Mouse (Mus musculus): ENCODE measurements around the gene Plcxd2.

Plcxd2 gene

DNA sequence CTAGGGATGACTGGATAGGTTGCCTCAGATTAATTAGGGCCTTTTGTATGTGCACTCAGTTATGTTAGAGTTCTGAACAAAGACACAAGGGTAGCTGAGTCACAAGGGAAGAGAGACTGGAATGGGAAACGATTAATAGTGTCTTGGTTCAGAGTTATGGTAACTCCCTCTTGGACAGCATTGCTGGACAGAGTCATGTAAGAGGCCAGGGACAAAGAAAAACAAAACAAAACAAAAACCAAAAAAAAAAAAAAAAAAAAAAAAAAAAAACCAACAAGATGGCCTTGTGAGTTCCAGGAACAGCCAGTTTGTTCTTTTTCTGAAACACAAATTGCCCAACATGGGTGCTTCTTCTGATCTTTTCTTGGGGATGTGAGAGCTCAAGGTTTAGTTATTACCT lies 23.8 kb downstream of the Plcxd2 start:
- DNase-seq (ENCODE audit: inconsistent ontology term): peak; percentile 94

DNA sequence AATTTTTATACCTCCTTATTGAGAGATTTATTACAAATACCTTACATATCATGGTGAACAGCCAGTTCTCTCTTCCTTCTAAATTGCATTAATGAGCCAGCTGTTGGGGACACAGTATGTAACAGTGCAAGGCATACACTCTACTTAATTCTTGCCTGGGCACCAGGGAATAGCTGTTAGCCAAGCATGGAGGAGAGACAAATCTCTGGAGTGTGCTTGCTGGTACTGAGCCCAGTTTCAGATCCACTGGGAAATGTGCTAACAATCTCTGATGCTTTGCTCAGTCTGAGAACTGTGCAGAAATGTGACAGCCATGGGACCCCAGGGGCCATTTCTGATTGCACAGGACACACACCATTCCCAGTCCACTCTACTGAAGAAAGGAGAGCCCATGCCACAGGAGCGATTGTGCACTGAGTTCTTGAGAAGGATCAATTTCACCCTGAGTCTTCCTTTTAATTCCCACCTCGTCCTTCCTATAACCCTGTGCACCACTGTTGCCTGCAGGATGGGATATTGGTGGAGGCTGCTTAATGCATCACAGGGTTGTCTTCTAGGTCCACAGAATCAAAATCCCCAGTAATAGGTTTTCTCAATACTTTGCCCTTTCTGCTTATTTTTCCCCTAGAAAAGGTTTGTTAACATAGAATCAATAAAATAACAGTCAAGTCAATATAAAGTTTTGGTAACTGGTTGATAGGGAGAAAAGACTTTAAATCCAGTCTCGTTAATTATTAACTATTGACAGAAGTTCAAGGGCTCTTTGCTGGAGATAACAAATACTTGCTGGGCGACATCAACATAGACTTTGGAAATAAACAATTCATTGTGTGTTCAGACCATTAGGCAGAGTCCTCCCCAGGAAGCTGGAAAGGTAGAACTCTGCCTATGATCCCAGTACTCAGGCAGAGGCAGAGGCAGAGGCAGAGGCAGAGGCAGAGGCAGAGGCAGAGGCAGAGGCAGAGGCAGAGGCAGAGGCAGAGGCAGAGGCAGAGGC lies 25.1 kb downstream of the Plcxd2 start:
- DNase-seq (ENCODE audit: inconsistent ontology term): peak; percentile 7

DNA sequence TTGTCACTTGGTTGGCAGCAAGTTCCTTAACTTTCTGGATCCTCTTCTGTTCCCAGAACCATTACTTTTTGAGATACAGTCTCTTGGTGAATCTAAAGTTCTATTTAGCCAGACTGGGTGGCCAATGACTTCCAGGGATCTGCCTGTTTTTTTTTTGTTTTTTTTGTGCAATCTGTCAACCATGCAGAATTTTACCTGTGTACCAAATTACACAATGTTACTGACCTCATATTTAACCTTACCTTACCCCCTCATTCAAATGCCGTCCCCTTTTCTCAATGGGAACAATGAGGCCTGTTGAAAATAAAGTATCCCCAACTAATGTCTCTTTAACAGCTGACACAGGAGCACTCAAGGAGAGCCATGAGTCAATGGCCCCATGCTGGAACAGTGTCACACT lies 33.8 kb downstream of the Plcxd2 start:
- no peak for DNase-seq (ENCODE audit: inconsistent ontology term)

DNA sequence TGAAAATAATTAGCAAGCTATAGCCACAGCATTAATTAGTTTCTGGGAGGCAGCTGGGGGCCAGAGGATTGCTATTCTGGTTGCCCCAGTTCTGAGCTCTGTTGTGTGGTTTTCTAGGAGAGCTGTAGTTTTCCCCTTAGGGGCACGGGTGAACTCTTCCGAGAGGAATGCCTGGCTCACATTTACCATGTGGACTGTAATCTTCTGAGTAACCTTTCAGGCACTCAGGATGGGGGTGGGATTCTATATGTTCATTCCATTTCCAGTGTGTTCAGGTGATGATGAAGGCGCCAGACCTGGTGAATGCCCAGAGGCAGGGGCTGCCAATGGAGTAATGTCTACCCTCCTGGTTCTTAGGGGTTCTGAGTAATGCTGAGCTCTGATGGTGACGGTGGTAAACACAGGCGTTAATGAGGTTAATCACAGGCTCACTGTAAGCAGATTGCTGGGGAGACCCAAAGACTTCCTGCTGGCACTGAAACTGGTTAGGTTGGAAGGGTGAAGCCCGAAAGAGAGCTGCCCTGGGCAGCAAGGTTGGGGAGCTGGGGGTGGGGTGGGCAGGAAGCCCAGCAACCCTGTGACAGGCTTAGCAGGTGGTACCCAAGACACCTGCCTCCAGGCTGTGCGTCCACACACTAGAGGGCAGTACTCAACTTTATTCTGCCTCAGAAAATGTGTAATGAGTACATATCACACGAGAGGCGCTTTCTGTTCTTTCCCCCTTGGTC lies 35.9 kb downstream of the Plcxd2 start:
- DNase-seq (ENCODE audit: inconsistent ontology term): peak; percentile 77

DNA sequence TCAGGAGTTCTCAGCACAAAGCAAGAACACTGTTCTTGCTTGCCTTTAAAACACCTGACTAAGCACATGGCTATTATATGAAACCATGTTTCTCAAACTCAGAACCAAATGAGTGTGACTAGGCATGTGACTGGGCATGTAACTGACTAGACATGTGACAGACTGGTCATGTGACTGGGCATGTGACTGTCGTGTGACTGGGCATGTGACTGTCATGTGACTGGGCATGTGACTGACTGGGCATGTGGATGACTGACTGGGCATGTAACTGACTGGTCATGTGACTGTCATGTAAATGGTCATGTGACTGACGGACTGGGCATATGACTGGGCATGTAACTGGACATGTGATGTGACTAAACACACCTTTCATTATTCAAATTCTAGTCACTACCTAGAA lies 39.8 kb downstream of the Plcxd2 start:
- DNase-seq (ENCODE audit: inconsistent ontology term): no peak

DNA sequence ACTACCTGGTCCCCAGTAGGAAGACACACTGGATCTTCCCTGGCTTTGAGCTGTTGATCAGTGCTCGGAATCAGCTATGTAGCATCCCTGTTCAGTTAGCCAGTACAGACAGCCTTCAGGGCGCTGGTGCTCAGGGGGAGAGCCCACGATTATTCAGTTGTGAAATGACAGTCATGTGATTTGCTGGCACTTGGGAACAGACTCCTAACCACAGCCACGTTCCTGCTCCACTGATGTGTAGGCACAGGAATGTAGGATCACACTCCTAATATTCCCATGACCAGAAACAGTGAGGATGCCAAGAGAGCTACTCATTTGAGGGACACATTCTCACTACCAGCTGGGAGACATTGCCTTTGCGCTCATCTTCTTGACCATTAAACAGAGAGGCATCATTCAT lies 41.3 kb downstream of the Plcxd2 start:
- DNase-seq (ENCODE audit: inconsistent ontology term): peak; percentile 92

DNA sequence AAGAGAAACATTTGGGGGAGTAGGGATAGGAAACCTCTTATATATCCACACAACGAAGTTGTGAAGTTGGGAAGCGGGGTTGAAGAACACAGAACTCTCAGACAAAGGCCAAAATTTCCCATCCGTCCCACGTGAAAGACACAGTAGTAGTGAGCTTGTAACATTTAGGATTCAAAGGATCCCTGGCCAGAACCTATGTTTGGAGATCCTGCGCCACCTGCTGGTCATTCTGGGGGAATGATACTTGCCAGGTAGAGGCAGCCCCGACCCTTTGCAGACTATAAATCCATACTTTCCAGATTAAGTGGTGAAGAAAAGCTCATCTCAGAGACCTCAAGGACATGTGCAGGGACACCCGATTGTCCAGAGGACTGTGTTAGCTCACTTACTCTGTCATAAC lies 42.5 kb downstream of the Plcxd2 start:
- DNase-seq (ENCODE audit: inconsistent ontology term): peak; percentile 56

DNA sequence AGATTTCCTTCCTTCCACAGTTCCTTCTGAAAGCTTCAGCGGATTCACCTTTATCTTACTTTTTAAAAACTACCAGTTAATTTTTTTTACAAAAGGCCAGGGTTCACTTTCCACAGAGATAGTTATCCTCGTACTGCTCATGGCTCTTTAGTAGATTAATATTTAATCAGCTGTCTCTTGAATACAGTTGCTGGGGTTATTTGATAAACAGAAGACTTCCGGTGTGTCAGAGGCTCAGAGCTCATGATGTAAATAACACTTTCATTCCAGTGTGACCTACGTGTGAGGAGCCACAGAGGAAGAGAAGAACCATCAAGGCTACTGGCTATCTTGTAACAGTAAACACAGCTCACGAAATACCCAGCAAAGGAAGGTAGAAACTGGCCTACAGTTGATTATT lies 43.4 kb downstream of the Plcxd2 start:
- no peak for DNase-seq (ENCODE audit: inconsistent ontology term)

DNA sequence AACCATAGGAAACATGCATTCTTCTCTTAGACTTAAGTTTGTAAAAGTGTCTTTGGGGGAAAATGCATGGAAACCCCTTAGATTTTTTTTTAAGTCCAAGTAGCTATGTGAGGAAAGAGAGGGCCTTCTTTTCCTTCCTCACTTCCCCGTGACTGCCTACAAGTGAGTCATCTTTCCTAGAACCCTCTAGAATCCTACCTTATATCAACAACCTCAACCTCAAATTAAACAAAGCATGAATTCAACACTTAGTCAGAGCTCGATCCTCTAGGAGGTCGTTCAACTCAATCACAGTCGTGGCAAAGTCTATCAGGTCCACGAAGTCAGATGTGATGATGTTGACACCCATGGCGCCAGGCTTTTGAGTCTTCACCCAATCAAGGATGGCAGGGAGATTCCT lies 45.2 kb downstream of the Plcxd2 start:
- no peak for DNase-seq (ENCODE audit: inconsistent ontology term)

DNA sequence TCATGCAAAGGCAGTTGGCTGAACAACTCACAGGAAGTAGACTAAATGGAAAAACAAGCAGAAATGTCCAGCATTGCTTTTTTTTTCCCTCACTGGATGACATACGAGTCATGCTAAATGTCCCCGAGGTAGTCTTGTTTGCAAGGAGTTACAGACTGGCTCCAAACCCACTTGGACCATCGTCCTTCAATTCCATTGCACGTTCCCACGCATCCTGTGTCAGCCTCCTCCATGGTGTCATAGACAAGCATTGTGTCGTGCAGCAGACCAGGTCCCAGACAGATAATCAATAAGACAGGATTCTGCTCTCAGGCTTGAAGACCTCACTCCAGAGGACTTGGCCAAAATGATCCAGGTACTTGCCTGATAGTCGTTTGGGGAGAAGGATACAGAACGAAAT lies 46.2 kb downstream of the Plcxd2 start:
- DNase-seq (ENCODE audit: inconsistent ontology term): no peak

DNA sequence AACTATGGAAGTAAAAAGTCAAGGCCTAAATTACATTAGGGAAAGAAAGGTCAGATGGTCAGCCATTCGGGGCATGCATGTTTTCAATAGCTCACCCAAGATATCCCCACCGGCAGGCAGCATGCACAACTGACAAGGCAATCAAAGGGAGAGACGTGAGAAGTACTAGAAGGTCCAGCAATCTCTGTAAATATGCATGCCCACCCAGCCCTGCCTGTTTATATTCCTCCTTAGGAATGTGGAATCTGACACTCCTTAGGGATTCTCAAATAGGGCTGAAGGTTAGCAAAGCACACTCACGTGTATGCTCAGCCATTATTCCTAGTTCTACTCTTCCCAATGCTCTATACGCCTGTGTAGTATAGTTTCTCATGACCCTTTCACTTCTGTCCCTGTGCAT lies 46.9 kb downstream of the Plcxd2 start:
- DNase-seq (ENCODE audit: inconsistent ontology term): no peak

DNA sequence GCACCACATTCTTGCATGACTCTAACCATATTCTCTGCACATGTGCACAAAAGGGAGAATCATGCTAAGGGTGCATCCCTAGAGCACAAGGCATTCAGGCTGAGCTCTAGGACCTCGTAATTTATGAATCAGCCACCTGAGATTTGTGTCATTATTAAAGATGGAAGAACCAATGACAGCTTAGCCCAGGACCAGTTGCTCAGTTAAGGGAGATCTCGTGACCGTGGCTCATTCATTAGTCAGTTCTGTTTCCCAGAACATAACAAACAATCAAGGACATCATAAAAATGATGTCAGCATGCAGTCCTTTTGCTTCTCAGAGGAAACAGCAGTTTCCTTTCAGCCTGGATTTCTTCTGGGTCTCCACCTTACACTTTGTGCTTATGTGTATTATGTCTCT lies 49.0 kb downstream of the Plcxd2 start:
- no peak for DNase-seq (ENCODE audit: inconsistent ontology term)

DNA sequence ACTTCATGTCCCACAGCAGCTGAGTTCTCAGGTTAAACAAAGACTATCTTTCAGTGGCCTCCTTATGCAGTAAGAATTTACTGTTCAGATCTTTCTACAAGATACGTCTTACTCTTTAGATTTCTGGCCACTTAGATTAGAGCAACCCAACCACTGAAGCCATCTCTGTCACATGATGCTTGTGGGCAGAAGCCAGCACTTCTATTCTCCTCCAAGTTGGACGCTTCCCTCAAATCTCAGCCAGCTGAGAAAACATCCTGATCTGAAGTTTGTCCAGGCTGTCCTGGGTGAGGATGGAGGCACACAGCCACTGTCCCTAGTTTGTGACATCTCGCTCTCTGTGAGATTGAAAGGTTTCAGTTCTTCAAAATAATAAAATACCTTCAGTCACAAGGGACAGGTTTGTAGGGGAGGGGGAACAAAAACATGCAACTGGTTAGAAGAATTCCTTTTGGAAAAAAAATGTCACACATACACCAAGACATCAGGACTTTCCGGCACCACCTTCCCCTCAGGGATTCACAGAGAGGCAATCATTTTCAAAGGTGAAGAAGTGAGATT lies 53.5 kb downstream of the Plcxd2 start:
- no peak for DNase-seq (ENCODE audit: inconsistent ontology term)

DNA sequence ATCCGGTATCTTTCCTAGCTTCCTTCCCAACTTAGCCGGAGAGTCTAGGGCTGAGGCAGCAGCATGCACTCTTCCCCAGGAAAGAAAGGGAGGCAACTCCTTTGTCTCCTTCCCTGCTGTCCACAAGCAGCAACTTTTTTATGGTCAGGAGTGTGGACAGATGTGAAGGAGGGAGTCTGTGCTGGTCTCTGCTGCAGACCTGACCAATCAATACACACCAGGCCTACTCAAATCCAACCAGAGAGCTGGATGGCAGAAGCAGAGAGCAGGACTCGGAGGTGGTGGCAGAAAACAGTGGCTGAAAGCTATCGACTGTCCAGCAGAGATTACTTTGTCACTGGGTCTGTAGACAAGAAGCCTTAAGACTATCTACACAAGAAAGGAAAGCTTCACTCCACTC lies 56.6 kb downstream of the Plcxd2 start, which contains the start of gene Phldb2:
Phldb2 (minus strand) TSS at position 205 of the 400 bp plus-strand sequence.
- no peak for DNase-seq (ENCODE audit: inconsistent ontology term)

DNA sequence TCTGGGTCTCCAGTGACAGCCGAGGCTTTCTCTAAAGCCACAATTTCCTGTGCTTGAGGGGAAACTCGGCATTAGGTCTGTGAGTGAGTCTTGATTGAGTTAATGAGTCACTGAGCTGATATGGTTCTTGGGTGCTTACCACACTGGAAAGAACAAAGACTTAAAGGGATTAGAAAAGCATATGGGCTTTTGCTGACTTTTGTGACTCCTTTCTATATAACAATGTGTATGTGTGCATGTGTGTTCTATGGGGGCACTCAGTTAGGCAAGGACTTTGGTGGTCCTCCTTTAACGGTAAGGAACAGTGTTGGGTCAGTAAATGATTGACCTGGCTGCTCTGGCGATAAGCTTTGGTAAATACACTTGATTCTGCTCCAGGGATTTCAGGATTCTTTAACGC lies 57.5 kb downstream of the Plcxd2 start:
- no peak for DNase-seq (ENCODE audit: inconsistent ontology term)

DNA sequence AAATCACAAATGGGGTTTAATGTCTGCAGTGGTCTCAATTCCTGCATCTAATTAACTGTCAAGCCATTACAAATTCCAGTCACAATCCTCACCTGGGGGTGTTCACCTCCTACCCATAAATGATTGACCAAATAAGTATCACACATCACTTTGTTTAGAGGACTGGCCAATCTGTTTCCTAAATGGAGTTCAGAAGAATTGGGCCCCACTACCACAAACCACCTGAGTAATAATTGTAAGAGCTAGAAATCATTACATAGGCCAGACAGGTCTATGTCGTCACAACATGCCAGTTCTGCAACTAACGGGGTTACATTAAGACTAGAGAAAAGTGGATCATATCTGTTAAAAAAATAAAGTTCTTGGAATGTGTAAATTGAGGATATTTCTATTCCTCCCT lies 58.0 kb downstream of the Plcxd2 start:
- DNase-seq (ENCODE audit: inconsistent ontology term): no peak

DNA sequence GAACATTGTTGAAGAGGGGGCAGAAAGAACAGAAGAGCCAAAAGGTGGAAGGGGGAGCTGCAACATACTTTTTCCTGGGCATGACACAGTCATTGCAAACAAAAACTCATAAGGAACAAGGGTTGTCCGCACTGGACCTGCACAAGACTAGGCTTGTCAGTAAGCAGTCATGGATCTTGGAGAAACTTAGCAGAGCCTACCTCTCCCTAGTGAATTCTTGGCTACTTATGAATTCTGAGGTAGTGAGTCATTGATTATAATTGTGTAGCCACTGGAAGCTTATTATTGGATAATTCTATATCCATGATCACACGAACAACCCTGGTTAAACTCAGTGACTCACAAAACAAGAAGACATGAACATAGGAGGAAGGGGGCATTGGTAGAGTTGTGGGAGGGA lies 63.7 kb downstream of the Plcxd2 start:
- peak; percentile 70 for DNase-seq (ENCODE audit: inconsistent ontology term)

DNA sequence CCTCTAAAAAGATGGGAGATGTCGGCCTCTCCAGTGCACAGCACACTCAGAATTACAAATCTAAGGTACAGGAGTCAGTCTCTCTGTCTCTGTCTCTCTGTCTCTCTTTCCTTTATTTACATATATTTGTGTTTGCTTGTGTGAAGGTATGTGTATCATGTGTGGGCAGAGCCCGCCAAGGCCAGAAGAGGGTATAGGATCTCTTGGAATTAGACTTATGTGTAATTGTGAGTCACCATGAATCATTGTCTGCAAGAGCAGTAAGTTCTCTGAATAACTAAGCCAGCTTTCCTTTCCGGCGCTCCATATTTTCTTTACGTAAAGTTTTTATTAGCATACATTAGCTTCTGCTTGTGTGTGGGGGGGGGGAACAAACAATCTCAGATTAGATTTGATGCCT lies 64.4 kb downstream of the Plcxd2 start:
- DNase-seq (ENCODE audit: inconsistent ontology term): no peak

DNA sequence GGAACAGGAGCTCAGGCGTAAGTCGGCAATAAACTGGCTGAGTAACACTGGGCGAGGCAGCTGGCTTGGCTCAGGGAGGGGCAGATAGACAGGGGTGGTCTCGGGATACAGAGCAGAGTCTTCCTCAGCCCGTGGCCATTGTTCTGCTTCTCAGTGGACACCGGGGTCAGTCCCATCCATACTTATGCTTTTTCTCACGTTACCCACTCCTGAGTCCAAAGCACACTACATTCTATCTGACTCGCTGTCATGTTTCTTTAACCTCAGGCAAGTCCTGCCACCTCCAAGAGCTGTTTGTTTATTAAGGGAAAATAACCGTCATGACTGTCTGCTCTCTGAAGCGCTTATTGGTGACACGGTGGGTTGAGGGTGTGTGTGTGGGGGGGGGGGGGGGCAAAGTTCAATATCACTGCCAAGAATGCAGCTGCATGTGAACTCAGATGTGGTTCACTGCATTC lies 64.8 kb downstream of the Plcxd2 start:
- no peak for DNase-seq (ENCODE audit: inconsistent ontology term)

DNA sequence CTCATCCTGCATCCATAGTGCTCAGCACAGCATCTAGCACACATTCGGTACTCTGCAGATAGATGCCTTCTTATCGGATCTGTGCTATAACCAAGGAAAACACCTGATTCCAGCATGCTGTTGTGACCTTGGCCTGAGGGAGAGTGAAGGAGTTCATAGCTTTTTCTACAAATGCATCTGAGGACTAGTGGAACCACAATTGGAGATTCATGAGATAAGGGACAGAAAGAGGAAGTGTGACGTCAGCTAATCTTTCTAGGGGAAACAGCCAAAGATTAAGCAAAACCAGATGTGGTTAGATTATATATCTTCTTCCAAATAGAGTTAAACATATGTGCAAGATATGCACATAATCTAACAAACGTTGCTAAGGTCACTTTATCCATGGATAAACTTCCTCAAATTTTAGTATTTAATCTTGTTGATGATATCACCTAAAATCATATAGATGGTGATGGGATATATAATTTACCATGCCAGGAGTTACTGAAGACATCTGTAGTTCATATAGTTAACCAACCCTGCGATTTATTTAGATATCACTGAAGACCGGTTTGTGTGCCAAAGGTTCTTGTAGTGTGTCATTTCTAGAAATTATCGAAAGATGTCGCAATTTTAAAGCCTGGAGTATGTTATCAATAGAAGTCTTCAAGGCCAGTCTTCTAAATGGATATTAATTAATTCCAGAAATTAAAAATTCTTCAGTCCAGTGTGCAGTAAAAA lies 67.7 kb downstream of the Plcxd2 start:
- no peak for DNase-seq (ENCODE audit: inconsistent ontology term)

DNA sequence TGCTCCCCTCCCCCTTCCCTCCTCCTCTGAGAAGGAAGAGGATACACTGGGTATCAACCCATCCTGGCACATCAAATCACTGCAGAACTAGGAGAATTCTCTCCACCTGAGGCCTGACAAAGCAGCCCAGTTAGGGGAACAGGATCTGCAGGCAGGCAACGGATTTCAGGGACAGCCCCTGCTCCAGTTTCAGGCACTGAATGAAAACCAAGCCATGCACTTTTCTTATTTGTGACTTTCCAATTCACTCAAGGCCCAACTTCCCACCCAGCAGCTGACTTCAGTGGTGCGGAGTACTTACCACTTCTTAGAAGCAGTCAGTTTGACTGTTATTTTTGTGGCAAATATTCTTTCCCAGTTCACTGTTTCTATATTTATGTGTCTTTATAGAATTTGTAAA lies 69.3 kb downstream of the Plcxd2 start:
- no peak for DNase-seq (ENCODE audit: inconsistent ontology term)

DNA sequence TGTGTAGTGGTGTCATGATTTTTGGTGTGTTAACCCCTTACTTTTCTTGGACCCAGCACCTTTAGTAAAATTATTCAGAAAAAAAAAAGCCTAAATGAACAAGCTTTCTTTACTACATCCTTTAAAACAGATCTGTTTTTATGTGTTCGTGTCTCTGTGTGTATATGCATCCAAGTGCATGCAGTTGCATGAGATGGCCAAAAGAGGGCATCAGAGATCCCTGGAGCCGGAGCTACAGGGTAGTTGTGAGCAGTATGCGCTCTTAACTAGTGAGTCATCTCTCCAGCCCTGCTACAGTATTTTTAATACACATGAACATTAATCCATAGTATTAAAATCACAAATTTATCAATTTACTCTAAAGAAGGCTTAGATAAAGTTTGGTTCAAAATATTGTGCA lies 70.6 kb downstream of the Plcxd2 start:
- no peak for DNase-seq (ENCODE audit: inconsistent ontology term)
